Mouse (Mus musculus) lung, postnatal 25 days (tissue): ENCODE data around the gene Hmmr.

Experiments
- DNase-seq: peaks from one replicate; pipeline ENCODE4 v3.0.0; 2022; ENCODE audit warnings: low spot score

Hmmr gene

DNA sequence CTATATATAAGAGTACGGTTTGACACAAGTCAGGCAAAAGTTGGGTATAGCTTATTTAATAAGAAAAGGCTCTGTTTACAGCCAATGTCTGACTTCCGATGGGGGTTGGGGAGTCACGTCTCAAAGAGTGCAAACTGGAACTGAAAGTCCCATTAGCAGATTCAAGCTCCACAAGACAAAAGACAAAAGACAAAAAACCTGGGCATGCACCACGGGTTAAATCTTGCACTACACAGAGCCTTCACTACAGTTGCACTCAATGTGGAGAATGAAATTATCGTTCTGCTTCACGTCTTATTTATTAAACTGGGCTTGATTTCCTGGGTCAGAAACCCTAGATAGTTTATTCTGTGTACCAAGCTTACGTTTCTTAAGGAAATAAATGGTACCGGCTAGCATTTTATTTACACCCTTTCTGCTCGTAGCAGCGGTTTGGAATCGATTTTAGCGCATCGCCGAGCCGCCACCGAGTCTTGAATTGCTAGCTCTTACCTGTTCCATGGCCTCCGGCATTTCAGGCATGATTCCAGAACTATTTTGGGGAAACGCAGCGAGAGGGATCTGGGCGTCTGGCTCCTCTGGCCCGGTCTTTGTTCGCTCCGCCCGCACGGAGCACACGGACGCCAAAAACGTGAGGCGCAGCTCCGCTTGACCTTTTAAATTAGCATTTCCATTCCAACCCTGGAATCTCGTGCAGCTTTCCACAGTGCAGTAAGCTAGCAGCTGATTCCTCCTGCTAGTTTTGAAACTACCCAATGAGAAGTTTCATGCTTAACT lies 38.7 kb downstream of the Hmmr start:
- peak; percentile 69 for DNase-seq

DNA sequence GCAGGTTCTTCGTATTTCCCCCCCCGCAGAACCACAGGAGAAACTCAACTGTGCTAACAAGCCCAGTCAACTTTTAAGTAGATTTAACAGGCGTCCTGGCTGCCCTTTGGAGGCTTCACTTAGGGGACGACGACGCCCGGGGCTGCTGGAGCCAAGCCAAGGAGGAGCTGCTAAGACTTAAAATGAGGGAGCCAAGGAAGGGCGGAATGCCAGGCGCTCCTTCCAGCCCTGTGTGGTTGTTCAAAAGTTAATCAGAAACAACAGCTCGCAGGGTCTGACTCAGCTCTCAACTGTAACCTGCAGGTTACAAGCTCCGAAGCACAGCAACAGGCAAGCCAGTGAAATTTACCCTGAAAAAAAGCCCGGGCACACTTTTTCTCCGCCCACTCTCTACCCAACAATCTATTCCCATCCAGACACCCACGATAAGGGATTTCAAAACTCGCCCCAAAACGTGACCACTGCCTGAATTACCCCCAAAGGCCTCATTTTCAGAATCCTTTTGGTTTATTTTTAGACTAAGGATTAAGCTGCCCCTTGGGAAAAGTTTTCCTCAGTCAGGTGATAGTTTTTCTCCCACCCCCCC lies 39.8 kb downstream of the Hmmr start:
- peak; percentile 51 for DNase-seq

DNA sequence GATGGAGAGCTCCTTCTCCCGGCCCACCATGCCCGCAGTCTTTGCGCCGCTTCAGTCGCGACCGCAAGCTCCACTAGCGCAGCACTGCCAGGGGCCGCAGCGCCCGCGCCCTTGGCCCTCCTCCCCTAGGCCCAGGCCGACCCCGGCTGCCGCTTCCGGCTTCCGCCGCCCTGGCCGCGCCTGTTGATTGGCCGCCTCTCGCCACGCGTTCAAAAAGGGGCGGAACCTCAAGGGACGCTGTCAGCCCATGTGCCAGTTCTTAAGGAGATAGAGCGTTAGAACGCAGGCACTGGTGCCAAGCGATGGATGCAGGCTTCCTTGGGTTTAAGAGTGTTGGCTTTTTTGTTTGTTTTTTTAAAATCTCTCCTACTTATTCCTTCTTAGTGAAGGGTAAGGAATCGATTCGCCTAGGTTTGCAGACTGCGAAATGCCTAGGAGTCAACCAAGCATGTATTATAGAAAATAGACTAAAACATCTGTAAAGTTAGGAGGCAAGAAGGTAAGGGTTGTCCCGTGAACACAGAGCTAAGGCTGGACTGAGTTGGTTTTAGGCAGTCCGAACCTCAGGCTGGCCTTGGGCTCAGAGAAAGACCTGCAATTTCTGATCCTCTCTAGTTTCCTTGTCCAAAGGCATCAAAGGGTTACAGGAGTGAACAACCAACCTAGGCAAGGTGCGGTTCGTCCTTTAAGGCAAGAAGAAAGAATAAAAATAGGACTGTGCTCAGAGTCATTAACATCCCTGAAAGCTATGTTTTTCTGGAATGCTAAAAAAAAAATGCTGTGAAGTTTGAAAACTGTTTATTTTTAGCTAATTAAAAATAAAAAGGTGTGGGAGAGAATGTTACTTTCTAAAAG lies 40.5 kb downstream of the Hmmr start:
- DNase-seq: peak; percentile 96

DNA sequence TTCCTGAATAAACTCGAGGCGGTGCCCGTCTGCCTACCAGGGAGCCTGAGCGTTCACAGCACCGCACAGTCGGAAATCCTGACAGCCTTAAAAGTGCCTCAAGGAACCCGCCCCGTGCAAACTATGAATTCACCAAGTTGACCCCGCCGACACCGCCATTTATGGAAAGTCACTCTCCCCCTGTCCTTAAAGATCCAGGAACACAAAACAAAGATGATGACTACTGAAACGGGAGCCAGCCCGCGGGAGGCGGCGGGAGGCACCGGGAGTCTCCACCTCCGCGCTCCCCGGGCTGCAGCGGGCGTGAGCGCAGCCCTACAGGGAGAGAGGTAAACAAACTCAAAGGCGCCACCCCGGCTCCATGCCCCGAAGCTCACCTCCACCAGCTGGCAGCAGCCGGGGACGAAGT lies 41.1 kb downstream of the Hmmr start:
- DNase-seq: no peak

DNA sequence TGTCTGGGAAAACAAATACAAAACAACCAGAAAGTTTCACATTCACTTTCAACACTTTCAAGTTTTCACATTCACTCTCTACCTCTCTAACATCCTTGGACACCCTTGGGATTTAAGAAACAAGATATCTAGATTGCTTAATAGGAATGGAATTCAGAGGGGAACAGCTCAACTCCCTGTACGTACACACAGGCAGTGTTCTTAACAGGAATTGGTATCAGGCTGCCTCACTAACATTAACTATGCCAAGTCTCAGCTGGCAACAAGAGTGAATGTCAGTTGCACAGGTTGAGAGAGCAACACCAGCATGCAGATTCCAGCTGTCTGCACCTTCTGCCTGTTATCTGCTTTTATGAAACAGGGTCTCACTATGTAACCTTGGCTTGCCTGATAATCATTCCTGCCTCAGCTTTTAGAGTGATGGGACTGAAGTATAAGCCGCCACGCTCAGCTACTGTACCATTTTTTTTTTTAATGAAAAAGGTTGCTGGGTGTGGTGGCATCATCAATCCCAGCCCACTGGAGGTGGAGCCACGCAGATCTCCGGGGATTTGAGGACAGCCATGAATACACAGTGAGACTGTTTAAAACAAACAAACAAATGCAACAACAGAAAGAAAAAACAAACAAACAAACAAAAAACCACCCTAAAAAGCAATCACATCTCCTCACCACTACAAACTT lies 42.6 kb downstream of the Hmmr start:
- DNase-seq: peak; percentile 15

DNA sequence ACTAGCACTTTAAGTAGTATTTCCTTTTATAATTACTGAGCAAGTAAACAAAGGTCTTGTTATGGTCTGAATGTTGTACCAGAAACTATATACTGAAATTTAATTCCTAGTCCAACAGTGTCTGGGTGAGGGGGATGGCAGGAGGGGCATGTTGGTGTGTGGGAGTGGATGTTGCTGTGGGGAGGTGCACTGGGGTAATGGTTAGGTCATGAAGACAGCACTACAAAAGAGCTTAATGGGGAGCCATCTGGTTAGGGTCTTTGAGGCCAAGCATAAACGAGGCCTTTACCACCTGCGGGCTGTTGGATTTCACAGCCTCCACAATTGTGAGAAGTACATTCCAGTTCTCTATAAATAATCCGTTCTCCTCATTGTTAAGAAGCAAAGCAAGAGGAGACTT lies 49.9 kb downstream of the Hmmr start:
- DNase-seq: no peak

DNA sequence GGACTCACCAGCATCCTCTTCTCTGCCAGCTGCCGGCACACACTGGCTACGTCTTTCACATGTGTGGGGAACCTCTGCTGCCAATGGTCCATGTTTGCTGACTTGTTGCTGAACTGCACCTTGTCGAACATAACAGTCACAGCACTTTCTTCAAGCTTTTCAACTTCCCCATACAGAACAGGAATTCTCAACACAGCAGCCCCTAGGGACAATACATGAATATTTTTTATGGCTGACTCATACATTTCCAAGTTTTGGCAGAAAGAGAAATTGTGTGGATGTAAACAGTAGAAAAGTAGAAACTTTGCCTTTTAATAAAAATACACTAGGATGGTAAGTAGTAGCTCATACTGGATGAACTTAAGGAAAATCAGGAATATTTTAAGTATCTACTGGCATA lies 50.8 kb downstream of the Hmmr start:
- no peak for DNase-seq

DNA sequence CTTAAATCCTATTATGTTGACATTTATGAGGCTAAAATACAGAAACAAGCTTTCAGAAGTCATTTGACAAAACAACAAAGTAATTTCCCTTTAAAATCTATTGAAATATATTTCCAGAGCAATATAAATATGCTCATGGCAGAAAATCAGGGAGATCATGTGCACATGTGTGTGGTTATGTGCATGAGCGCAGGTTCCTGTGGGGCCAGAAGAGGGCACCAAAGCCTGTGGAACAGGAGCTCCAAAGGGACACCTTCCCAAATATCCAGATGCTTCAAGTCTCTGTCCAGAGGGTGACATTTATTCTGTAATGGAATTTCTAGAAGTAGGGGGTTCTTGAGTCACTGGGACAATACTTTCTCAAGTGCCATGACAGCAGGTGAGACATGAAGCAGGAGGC lies 56.1 kb downstream of the Hmmr start:
- no peak for DNase-seq

DNA sequence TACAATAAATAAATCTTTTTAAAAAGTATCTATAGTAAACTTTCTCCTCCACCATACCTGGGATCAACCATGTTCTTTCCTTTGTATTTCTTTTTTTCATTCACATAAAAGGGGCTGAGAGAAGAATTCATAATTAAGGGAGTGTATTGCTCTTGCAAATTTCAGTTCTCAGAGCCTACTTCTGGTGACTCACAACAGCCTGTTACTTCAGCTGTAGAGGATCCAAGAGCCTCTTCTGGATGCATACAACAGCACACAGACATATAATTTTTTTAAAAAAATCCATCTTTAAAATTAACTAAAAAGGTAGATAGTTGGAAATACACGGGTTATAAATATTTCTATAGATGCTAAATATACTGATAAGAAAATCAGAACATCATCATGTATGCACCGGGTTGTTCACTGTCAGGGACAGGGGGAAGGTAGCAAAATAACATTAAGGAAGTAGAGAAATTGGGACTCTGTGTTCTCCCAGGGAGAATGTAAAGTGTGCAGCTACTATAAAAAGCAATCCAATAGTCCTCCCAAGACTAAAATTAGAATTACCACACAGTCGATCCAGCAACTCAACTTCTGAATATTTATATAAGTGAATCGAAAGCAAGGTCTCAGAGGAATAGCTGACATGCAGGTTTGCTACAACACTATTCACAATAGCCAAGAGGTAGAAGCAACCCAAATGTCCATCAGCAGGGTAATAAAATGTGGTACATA lies 58.0 kb downstream of the Hmmr start:
- DNase-seq: no peak
